Mouse (Mus musculus): ENCODE measurements around the gene Tmem169. TPM values are rescaled to one million over a fixed set of nuclear protein-coding genes. Genes with fewer than 3 reads are reported as not detected.

Gene Tmem169
- polyA plus RNA-seq, 1 experiment from 2014 or later, result 5.0 TPM

GRCm38 (mm10) chr1:72253881-72254491, 30.2 kb upstream of the Tmem169 start:
- Histone ChIP-seq H3K36me3 (no peaks in the 10 kb centered on the region), H3K27ac (peak overlapping the region; percentile 97; the same call in 1 of the 2 replicates), H3K9ac (no peak overlapping the region), H3K4me1 (peaks cover 22% of the 10 kb centered on the region), H3K27me3 (no peaks in the 10 kb centered on the region), H3K4me3 (replicated peaks) (peak overlapping the region; percentile 47), H3K4me2 (peak overlapping the region; percentile 70), H3K9me3 (replicated peaks) (no peaks in the 10 kb centered on the region)
- ATAC-seq (replicated peaks; ENCODE audit: low FRiP score), result no peak
- WGBS, result 30% methylated on average over 11 of the region's 11 CpGs

DNA sequence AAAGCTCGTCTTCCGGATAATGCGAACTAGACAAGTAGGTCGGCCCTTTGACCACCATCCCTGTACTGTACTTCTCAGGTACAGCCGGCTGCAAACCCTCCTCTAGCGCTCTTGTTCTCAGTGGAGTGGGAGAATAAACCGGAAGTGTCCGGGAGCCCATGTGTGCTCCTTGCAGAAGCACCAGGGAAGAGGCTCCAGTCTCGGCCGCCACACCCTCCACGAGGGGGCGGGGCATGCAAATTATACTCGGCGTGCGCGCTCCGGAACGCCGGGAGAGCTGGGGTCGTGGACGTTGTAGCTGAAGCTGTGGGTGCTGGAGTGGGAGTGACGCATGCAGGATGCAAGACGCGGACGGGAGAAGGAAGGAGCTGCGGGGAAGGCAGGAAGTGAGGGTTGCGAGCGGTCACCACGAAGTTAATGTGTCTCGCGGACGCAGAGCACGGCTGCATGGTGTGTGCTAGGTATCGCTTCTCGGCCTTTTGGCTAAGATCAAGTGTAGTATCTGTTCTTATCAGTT, 29.6 kb upstream of the Tmem169 start:
- Histone ChIP-seq H3K9me3 (replicated peaks) (no peaks in the 10 kb centered on the region), H3K27me3 (no peaks in the 10 kb centered on the region), H3K4me2 (peak overlapping the region; percentile 70), H3K4me1 (peaks cover 22% of the 10 kb centered on the region), H3K27ac (peak overlapping the region; percentile 97), H3K9ac (peak overlapping the region; percentile 39; the same call in 1 of the 2 replicates), H3K36me3 (no peaks in the 10 kb centered on the region), H3K4me3 (replicated peaks) (peak overlapping the region; percentile 47)
- ATAC-seq (replicated peaks; ENCODE audit: low FRiP score), result peak; percentile 91
- WGBS, result under 1% methylated on average over 35 of the region's 35 CpGs

GRCm38 (mm10) chr1:72255062-72255853, 28.9 kb upstream of the Tmem169 start:
- no peaks in the 10 kb centered on the region for H3K27me3 ChIP-seq
- no peaks in the 10 kb centered on the region for H3K9me3 ChIP-seq (replicated peaks)
- no peaks in the 10 kb centered on the region for H3K36me3 ChIP-seq
- peak overlapping the region; percentile 70 for H3K4me2 ChIP-seq
- peak; percentile 93 for ATAC-seq (replicated peaks; ENCODE audit: low FRiP score)
- peaks cover 22% of the 10 kb centered on the region for H3K4me1 ChIP-seq
- H3K9ac ChIP-seq, result peak overlapping the region; percentile 15; the same call in 1 of the 2 replicates
- WGBS, result 3% methylated on average over 15 of the region's 15 CpGs
- H3K27ac ChIP-seq, result peak overlapping the region; percentile 97
- H3K4me3 ChIP-seq (replicated peaks), result peak overlapping the region; percentile 47

- H3K27me3 ChIP-seq, result no peaks in the 10 kb centered on the region
- peaks cover 22% of the 10 kb centered on the region for H3K4me1 ChIP-seq
- peak overlapping the region; percentile 15; the same call in 1 of the 2 replicates for H3K9ac ChIP-seq
- H3K27ac ChIP-seq, result peak overlapping the region; percentile 97
- no peaks in the 10 kb centered on the region for H3K9me3 ChIP-seq (replicated peaks)
- 0 out of 2 replicates have a peak, but pooled peaks cover 2% of the 10 kb centered on the region for H3K36me3 ChIP-seq
- peak overlapping the region; percentile 70 for H3K4me2 ChIP-seq
- no peak for ATAC-seq (replicated peaks; ENCODE audit: low FRiP score)
- WGBS, result 25% methylated on average over 11 of the region's 11 CpGs
- H3K4me3 ChIP-seq (replicated peaks), result peak overlapping the region; percentile 47
Observed at GRCm38 (mm10) chr1:72255854-72256175, 28.4 kb upstream of the Tmem169 start.

GRCm38 (mm10) chr1:72256381-72257256, 27.6 kb upstream of the Tmem169 start:
- WGBS, result 85% methylated on average over 9 of the region's 9 CpGs
- Histone ChIP-seq H3K27me3 (no peaks in the 10 kb centered on the region), H3K9ac (no peak overlapping the region), H3K9me3 (replicated peaks) (no peaks in the 10 kb centered on the region), H3K36me3 (peaks cover 10% of the 10 kb centered on the region), H3K4me3 (replicated peaks) (no peak overlapping the region; the same call in 1 of the 2 replicates), H3K4me1 (peaks cover 22% of the 10 kb centered on the region), H3K4me2 (peak overlapping the region; percentile 70; the same call in 1 of the 2 replicates), H3K27ac (0 out of 2 replicates have a peak overlapping the region, but pooled peaks have one; percentile 97)
- ATAC-seq (replicated peaks; ENCODE audit: low FRiP score), result no peak

GRCm38 (mm10) chr1:72263099-72263498, 21.1 kb upstream of the Tmem169 start:
- Histone ChIP-seq H3K9ac (no peak overlapping the region), H3K4me1 (no peaks in the 10 kb centered on the region), H3K4me2 (no peak overlapping the region), H3K9me3 (replicated peaks) (no peaks in the 10 kb centered on the region), H3K27ac (no peak overlapping the region), H3K4me3 (replicated peaks) (no peak overlapping the region), H3K36me3 (peaks cover 36% of the 10 kb centered on the region), H3K27me3 (no peaks in the 10 kb centered on the region)
- no peak for ATAC-seq (replicated peaks; ENCODE audit: low FRiP score)
- 95% methylated on average over 3 of the region's 3 CpGs for WGBS

- no peak for ATAC-seq (replicated peaks; ENCODE audit: low FRiP score)
- Histone ChIP-seq H3K4me3 (replicated peaks) (no peak overlapping the region), H3K4me2 (no peak overlapping the region), H3K36me3 (peaks cover 40% of the 10 kb centered on the region), H3K9me3 (replicated peaks) (no peaks in the 10 kb centered on the region), H3K4me1 (peaks cover 8% of the 10 kb centered on the region; the same call in 1 of the 2 replicates), H3K27ac (no peak overlapping the region), H3K9ac (no peak overlapping the region), H3K27me3 (no peaks in the 10 kb centered on the region)
- 89% methylated on average over 3 of the region's 3 CpGs for WGBS
Observed at GRCm38 (mm10) chr1:72278085-72278484, 6.1 kb upstream of the Tmem169 start.

DNA sequence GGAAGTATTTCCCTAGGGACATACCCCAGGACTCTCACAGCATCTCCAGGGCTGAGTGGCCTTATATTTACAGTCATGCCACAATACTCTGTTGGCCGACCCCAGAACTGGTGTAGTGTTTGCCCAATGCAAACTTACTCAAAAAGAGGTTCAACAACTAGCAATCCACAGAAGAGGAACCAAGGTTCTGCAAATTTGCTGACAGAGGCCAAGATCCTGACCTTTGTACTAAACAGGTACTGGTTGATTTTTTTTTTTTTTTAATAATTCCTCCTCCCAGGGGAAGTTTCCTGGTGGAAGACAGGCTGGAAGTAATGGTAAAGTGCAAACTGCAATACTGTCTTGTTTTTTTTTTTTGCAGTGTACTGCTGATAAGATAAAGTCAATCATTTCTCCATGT, 1.6 kb upstream of the Tmem169 start:
- Histone ChIP-seq H3K27ac (no peak overlapping the region), H3K4me3 (replicated peaks) (no peak overlapping the region), H3K9me3 (replicated peaks) (no peaks in the 10 kb centered on the region), H3K9ac (no peak overlapping the region), H3K4me2 (no peak overlapping the region), H3K36me3 (no peaks in the 10 kb centered on the region), H3K27me3 (peaks cover 11% of the 10 kb centered on the region; the same call in 1 of the 2 replicates), H3K4me1 (peaks cover 23% of the 10 kb centered on the region)
- 84% methylated on average over 1 of the region's 1 CpGs for WGBS
- no peak for ATAC-seq (replicated peaks; ENCODE audit: low FRiP score)

GRCm38 (mm10) chr1:72284539-72284938, 370 bp downstream of the Tmem169 start:
- Histone ChIP-seq H3K9me3 (replicated peaks) (no peaks in the 10 kb centered on the region), H3K4me1 (peaks cover 23% of the 10 kb centered on the region), H3K4me3 (replicated peaks) (peak overlapping the region; percentile 56), H3K27ac (no peak overlapping the region), H3K4me2 (peak overlapping the region; percentile 62), H3K36me3 (no peaks in the 10 kb centered on the region), H3K9ac (0 out of 2 replicates have a peak overlapping the region, but pooled peaks have one; percentile 29), H3K27me3 (peaks cover 11% of the 10 kb centered on the region; the same call in 1 of the 2 replicates)
- 0 out of 2 replicates have a peak, but pooled peaks have one; percentile 26 for ATAC-seq (replicated peaks; ENCODE audit: low FRiP score)
- WGBS, result 6% methylated on average over 5 of the region's 5 CpGs

GRCm38 (mm10) chr1:72286904-72287303, 2.7 kb downstream of the Tmem169 start:
- H3K9me3 ChIP-seq (replicated peaks), result no peaks in the 10 kb centered on the region
- H3K36me3 ChIP-seq, result no peaks in the 10 kb centered on the region
- ATAC-seq (replicated peaks; ENCODE audit: low FRiP score), result no peak
- H3K9ac ChIP-seq, result 0 out of 2 replicates have a peak overlapping the region, but pooled peaks have one; percentile 1
- 22% methylated on average over 5 of the region's 5 CpGs for WGBS
- peak overlapping the region; percentile 74 for H3K27ac ChIP-seq
- peaks cover 23% of the 10 kb centered on the region for H3K4me1 ChIP-seq
- H3K4me2 ChIP-seq, result no peak overlapping the region
- peaks cover 11% of the 10 kb centered on the region; the same call in 1 of the 2 replicates for H3K27me3 ChIP-seq
- no peak overlapping the region for H3K4me3 ChIP-seq (replicated peaks)

GRCm38 (mm10) chr1:72287893-72288292, 3.7 kb downstream of the Tmem169 start:
- WGBS, result 78% methylated on average over 4 of the region's 4 CpGs
- peaks cover 11% of the 10 kb centered on the region; the same call in 1 of the 2 replicates for H3K27me3 ChIP-seq
- no peaks in the 10 kb centered on the region for H3K36me3 ChIP-seq
- H3K4me2 ChIP-seq, result no peak overlapping the region
- no peaks in the 10 kb centered on the region for H3K9me3 ChIP-seq (replicated peaks)
- ATAC-seq (replicated peaks; ENCODE audit: low FRiP score), result no peak; the same call in 1 of the 2 replicates
- peak overlapping the region; percentile 84 for H3K27ac ChIP-seq
- H3K4me3 ChIP-seq (replicated peaks), result no peak overlapping the region
- peaks cover 16% of the 10 kb centered on the region for H3K4me1 ChIP-seq
- H3K9ac ChIP-seq, result no peak overlapping the region
